Mouse (Mus musculus) kidney, postnatal 25 days (tissue): ENCODE results near the gene Sugct.
"Not testable (repeated sequence)": the region's sequence is repeated elsewhere in the genome, so short reads cannot be mapped to it uniquely, and the experiment has no call there.

Experiments
- DNase-seq, 2 experiments: peaks; one replicate each; pipeline ENCODE4 v3.0.0; 2021; ENCODE audit warnings: mixed read lengths in 2 of 2

Gene Sugct

GRCm38 (mm10) chr13:17603756-17604155, 91.6 kb downstream of the Sugct start:
- no peak for DNase-seq

GRCm38 (mm10) chr13:17585267-17585913, 110.0 kb downstream of the Sugct start:
- no peak for DNase-seq

DNA sequence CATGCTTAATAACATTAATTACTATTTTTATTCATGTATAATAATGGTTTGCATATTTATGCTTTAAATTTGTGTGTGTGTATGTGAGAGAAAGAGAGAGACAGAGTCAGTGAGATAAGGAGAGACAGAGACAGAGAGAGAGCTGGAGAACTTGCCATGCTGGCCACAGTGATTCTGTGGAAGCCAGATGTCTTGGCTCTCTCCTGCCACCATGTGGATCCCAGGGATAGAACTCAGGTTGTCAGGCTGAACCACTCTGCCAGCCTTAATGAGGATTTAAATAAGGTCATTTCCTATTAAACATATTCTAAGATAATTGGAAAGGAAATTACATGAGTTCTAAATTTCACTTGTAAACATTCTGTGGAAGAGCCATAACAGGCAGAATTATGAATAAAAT, 110.5 kb downstream of the Sugct start:
- peak in 1 of 2 experiments; percentile 33 for DNase-seq

DNA sequence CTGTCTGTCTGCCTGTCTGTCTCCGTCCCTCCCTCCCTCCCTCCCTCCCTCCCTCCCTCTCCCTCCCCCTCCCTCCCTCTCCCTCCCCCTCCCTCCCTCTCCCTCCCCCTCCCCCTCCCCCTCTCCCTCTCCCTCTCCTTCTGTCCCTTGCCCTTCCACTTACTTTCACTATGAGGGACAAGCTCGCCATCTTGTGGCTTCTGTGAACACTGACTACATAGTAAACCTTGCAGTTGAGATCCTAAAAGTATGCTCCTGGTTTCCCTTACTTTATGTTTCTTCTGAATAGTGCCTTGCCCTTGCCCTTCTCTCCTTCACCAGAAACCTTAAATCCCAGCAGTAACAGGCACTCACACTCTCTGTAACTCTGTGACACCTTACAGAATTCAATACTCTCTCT, 113.7 kb downstream of the Sugct start:
- no peak for DNase-seq

GRCm38 (mm10) chr13:17559357-17559756, 136.0 kb downstream of the Sugct start:
- DNase-seq, result no peak

GRCm38 (mm10) chr13:17536341-17536740, 159.0 kb downstream of the Sugct start:
- DNase-seq, result no peak

DNA sequence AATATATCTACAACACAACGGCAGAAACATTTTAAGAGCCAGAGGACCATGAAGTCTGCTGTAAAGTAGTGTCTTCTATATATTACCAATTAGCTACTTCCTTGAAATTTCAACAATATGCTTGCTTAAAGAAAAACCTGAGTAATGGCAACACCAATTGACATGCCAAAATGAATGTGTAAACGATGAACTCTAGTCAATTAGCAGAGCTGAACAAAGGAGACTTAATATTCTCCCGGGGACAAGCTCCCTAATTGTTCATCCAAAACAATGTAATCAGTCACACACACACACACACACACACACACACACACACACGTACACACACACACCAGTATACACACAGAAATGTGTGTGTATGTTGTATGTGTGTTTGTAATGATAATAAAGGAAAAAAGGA, 160.5 kb downstream of the Sugct start:
- no peak for DNase-seq

DNA sequence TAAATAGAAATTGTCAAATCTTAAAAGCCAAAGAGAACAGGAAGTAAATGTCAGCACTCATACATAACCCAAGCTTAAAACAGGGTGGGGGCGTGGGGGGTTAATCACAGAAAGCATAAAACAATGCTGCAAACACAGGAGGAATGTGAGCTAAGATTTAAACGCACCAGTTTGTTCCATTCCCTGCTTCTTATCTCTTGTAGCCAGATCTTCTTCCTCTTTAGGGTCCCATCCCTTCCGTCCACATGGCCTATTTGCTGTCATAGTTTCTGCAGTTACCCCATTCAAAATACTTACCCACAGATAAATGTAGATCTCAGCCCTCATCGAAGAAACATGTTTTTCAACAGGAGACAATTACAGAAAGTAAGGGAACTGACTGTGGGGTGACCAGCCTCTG, 160.9 kb downstream of the Sugct start:
- DNase-seq, result no peak

GRCm38 (mm10) chr13:17511184-17511778, 184.1 kb downstream of the Sugct start:
- DNase-seq, result no peak

DNA sequence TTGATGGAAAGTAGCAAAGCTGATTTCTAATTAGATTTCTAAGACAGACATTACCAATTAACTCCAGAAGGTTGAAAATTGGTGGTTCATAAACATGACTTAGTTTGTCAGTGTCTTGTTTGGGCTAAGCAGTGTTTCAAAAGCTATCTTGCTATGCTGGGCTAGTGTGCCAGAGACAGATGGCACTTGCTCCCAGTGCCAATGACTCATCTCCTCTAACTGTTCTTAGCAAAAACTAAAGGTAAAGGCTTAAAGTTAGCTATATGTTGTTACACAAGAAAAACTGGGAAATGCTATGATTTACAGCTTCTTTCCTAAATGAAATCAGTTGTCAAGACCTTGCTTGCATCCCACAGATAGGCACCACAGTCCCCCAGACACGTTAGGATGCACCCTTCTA, 200.4 kb downstream of the Sugct start:
- no peak for DNase-seq

DNA sequence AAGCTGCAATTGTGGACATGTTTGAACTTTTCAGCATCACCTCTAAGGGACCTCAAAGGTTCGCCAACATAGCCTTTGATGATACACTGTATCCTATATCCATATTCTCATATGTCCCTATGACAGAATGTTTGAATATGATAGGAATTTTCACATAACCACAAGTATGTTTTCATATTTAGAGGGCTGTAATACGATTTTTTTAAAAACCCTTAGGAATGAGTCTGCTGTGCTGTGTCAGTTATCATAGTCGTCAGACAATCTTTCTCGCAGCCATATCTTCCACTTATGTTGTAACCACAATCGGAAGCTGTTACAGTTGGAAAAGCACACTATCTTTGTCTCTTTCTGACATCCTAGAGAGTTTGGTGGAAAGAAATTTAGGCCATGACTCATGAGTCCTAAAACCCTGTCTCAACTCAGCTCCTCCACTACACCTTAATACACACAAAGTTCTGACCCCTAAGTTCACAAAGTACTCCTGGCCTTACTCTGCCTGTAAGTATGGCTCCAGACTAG, 201.2 kb downstream of the Sugct start:
- no peak for DNase-seq

GRCm38 (mm10) chr13:17457981-17458380, 237.4 kb downstream of the Sugct start:
- not testable (repeated sequence) for DNase-seq

GRCm38 (mm10) chr13:17432139-17432916, 263.0 kb downstream of the Sugct start:
- DNase-seq, result no peak

DNA sequence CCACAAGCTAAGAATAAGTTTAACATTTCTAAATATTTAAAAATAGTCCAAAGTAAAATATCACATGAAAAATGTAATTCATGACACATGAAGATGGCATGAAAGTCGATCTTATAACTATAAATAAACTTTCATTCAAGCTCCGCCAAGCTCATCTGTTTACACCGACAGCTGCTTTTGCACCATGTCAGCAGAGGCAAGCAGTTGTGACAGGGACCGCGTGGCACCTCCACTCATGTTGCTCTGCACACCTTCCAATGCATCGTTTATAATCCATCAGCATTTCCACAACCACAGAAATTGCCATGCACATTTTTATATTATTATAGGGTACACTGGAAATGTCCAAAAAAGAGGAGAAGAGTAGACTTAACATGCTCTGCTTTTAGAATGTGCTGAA, 273.5 kb downstream of the Sugct start:
- DNase-seq, result no peak

DNA sequence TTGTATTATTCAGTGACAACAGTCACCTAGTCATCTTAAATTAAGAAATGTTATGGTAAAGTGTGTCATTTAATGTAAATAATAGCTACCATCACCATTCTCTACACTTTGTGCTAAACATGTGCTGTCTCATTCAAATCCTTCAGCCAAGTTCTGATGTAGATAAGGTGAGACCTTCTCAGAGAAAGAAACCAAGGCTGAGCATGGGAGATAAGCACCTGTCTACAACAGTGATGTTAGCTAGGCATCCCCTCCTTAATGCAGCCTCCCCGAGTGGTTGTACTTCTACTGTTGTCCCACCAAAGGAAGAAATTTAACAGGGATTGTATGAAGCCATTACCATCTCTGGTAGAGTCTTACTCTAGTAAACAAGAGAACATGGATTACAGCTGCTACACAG, 274.8 kb downstream of the Sugct start:
- DNase-seq, result no peak

GRCm38 (mm10) chr13:17342836-17343235, 352.5 kb downstream of the Sugct start:
- DNase-seq, result no peak

DNA sequence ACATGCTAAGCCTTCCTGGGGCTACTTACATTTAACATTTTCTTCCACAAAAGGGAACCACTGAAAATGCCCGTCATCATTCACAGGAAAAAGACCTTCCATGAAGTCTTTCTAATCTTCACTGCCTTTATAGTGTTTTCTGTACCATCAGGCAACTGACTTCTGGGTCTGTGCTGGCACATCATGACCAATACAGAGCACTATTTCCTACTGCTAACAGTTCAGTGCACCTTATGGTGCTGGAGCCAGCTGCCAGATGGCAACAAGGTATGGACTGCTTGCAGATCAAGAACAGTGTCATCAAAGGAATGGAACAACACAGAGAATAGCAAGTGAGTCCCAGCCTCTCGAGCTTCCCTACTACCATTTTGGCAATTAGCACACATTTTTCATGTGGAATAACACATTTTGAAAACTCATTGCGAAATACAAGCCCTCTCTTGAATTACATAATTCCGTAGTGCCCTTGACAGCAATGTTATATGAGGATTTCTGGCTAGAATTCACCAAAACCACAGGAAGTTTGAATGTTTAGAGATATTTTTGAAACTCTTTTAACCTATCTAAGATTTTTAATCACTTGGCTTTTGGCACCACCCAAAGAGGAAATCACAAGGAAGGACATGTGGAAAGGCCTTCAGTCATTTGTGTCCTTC, 359.3 kb downstream of the Sugct start:
- no peak for DNase-seq

DNA sequence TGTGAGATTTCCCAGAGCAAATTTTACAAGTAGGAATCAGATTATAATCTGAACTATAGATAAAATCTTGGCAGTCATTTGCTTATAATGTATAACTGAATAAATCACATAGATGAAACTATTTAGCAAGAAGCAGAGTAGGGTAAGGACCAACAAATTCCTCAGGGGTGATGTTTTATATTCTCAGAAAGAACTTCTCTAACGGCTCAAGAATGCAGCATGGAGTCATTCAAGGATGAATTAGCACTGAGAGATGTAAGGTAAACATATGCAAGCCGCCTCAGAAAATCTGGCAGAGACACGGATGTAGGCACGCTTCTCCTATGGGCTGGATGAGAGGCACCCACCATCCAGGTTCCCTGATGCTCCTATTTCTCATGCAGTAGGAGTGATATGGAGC, 368.5 kb downstream of the Sugct start:
- no peak for DNase-seq

- no peak for DNase-seq
These were observed 393.8 kb downstream of the Sugct start for GRCm38 (mm10) chr13:17301590-17301989.

DNA sequence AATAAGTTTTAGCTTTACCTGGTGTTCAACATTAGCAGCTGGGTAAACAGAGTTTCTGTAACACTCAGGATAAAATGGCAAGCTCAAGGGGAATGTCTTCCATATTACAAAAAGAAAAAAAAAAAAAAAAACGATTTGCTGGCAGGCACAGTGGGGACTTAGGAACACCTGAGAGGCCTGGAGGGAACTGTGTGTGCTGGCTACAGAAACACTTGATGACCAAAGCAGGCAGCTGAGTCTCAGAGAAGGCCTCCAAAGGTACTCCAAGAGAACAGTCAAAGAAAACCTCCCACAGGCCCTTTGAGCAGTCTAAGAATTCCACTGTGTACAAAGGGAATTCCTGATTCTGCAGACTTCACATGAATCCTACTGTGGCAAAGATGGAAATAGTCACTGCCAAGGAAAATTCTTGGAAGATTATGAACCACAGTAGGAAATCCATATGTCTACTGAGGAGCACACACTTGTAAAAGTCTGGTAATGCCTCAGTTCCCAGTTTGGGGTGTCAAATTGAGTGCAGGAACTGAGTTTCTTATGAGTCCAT, 397.8 kb downstream of the Sugct start:
- no peak for DNase-seq

DNA sequence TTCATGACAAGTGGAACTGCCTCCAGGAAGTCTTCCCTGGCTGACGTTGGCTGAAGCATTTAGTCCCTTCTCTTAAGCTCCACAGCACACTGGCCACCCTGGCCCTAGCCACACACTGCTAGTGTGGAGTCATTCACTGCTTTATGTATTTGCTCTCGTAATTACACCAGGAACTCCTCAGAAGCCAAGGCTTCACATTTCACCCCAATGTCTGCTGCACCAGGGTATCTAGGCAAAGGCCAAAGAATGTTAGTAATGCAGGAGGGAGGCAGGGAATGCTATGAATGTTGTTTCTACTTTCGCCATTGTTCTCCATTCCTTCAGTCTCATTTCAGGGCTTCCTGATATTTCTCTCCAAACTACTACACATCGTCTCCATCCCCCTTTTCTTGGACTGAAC, 398.4 kb downstream of the Sugct start:
- no peak for DNase-seq

DNA sequence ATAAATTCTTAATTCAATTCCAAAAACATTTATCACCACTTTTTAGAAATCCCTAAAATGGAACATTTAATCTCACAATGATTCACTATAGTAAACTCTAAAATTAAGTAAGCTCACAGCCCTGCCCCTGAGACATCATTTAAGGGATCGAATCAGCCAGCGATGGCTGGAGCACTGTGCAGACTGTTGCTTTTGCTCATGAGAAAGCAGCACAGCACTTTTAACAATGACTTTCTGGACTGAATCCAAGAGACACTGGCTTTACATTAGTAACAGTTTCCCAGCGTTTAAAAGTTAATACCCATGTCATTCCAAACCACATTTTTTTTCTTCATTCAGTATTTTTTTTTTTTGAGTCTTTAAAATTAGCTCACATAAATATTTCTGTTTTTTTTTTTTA, 398.9 kb downstream of the Sugct start:
- DNase-seq, result no peak

DNA sequence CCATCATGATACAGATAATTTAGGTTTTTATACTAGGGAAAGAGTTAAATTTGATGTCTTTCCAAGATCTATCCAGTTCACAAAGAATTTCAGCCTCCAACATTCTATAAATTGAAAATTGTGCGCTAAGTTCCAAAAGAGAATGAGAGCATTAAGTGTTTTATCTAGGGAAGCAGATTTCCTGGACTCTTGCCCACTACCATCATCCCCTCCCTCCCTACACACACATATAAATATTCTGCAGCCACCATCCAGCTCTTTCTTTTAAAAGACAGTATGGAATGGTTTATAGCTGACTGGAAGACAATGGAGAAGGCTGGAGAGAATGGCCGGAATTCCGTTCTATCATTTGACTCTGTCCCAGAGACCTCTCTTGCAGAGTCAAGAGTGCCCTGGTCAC, 404.3 kb downstream of the Sugct start:
- DNase-seq, result no peak
